Comparison of ENCODE assay signal across 27 mouse cellular contexts in genomic region chr4:141885451-141885850, GRCm38 (mm10). TPM values are rescaled to one million over a fixed set of nuclear protein-coding genes. Genes with fewer than 3 reads are reported as not detected.
A peak's percentile ranks its signal among the peaks of the same experiment; 100 is the strongest.
DNase-seq lines count a peak whose midpoint lies in the region; ATAC-seq lines count a peak whose summit lies in the region.
"Had no signal": no experiment of that assay in that cellular context is flagged by ENCODE, and none has a peak within 500 bp of the region (broad histone marks: within the 10 kb centered on the region; RNA-seq: fewer than 3 reads in every experiment).

No protein-coding gene starts in this region.

- H3K4me2 ChIP-seq in heart, embryonic 11.5 days, result peak overlapping the region; percentile 22; the same call in 1 of the 2 replicates
- H3K4me2 ChIP-seq: embryonic facial prominence, embryonic 12.5 days; hindbrain, embryonic 12.5 days; liver, embryonic 11.5 days; neural tube, embryonic 15.5 days had no signal

- DNase-seq in heart, postnatal 14 days, result no peak
- peak; percentile 31 to 83 for DNase-seq in left cerebral cortex, adult 8-10 months (ENCODE audit: low spot score in 2 of 2)
- no peak for DNase-seq in left cerebral cortex, postnatal 4 days
- peak; percentile 61 to 75 for DNase-seq in left cerebral cortex, postnatal 14 days (ENCODE audit: low spot score in 2 of 2)
- DNase-seq in yolk sac, embryonic 10.5 days (ENCODE audit: low spot score), result peak; percentile 32
- no peak for DNase-seq in urinary bladder, postnatal 4 days (ENCODE audit: low spot score in 2 of 2)
- DNase-seq: B cell, adult 2 months; cerebellum, adult 2 months; kidney, adult 2 months; kidney, postnatal 10 days; lung, adult 2 months; thymus, postnatal 25 days had no signal

- H3K27ac ChIP-seq in heart, embryonic 11.5 days (ENCODE audit: low read depth, low read length), result peak overlapping the region; percentile 54; the same call in 1 of the 2 replicates
- H3K27ac ChIP-seq: embryonic facial prominence, embryonic 12.5 days; hindbrain, embryonic 12.5 days; neural tube, embryonic 15.5 days had no signal

- no peaks in the 10 kb centered on the region for H3K9me3 ChIP-seq in heart, embryonic 11.5 days (replicated peaks; ENCODE audit: control insufficient read depth, low read length)
- H3K9me3 ChIP-seq: embryonic facial prominence, embryonic 12.5 days; hindbrain, embryonic 12.5 days; neural tube, embryonic 15.5 days had no signal

- intact Hi-C loops in heart, postnatal 14 days (cut with DNase I), result no loop called here
- intact Hi-C loops in left cerebral cortex, postnatal 4 days (cut with DNase I), result no loop called here
- intact Hi-C loops in left cerebral cortex, postnatal 14 days (cut with DNase I), result no loop called here

- WGBS in heart, embryonic 11.5 days (ENCODE audit: insufficient replicate concordance), result 47% methylated on average over 9 of the region's 9 CpGs

- no peak for ATAC-seq in heart, embryonic 11.5 days (replicated peaks; ENCODE audit: insufficient number of reproducible peaks, low FRiP score, low TSS enrichment)
- ATAC-seq: forebrain, embryonic 14.5 days; inflammation-experienced regulatory T-cells, adult 6 months; midbrain, embryonic 16.5 days had no signal

- H3K27me3 ChIP-seq in heart, embryonic 11.5 days (ENCODE audit: control insufficient read depth, insufficient read depth, low read length), result no peaks in the 10 kb centered on the region
- H3K27me3 ChIP-seq: embryonic facial prominence, embryonic 12.5 days; hindbrain, embryonic 12.5 days; neural tube, embryonic 15.5 days had no signal

- H3K4me1 ChIP-seq in heart, embryonic 11.5 days (ENCODE audit: control insufficient read depth, insufficient read depth, low read length), result peaks cover 45% of the 10 kb centered on the region
- H3K4me1 ChIP-seq: neural tube, embryonic 15.5 days had no signal

- H3K4me3 ChIP-seq in heart, embryonic 11.5 days (ENCODE audit: low read depth, low read length), result no peak overlapping the region
- H3K4me3 ChIP-seq: embryonic facial prominence, embryonic 12.5 days; erythroblast, embryonic 14.5 days; hindbrain, embryonic 12.5 days; neural tube, embryonic 15.5 days had no signal

- H3K9ac ChIP-seq in heart, embryonic 11.5 days (ENCODE audit: low read depth, low read length), result no peak overlapping the region
- H3K9ac ChIP-seq: embryonic facial prominence, embryonic 12.5 days; hindbrain, embryonic 12.5 days; neural tube, embryonic 15.5 days had no signal

- H3K36me3 ChIP-seq in heart, embryonic 11.5 days (ENCODE audit: control insufficient read depth, insufficient read depth, low read length), result no peaks in the 10 kb centered on the region
- H3K36me3 ChIP-seq: embryonic facial prominence, embryonic 12.5 days; hindbrain, embryonic 12.5 days; neural tube, embryonic 15.5 days had no signal

RNA-seq across cellular contexts. Expression of gene Efhd2, which starts 10.7 kb away (rescaled TPM):
- polyA plus RNA-seq in heart, embryonic 11.5 days (2014; fragmentation: Nextera tagmentation; extraction: Ambion mirVana), result 59.2 and 63.4 TPM in 2 replicates
- total RNA-seq in heart, postnatal 14 days (2021), result 10 to 100 TPM; 22.1 to 22.6 TPM
- total RNA-seq in left cerebral cortex, adult 8-10 months (2022), result 100 to 1,000 TPM; 257 to 276 (median 261) TPM
- 10 to 100 TPM; 29.5 to 31.8 TPM for total RNA-seq in left cerebral cortex, postnatal 4 days (2021)
- 100 to 1,000 TPM; 103 to 119 TPM for total RNA-seq in left cerebral cortex, postnatal 14 days (2021)

RNA-seq across cellular contexts. Expression of gene Ctrc, which starts 39.3 kb away (rescaled TPM):
- polyA plus RNA-seq in heart, embryonic 11.5 days (2014; fragmentation: Nextera tagmentation; extraction: Ambion mirVana), result not detected in 2 replicates
- total RNA-seq in heart, postnatal 14 days (2021), result not detected
- not detected for total RNA-seq in left cerebral cortex, adult 8-10 months (2022)
- total RNA-seq in left cerebral cortex, postnatal 4 days (2021), result not detected
- not detected for total RNA-seq in left cerebral cortex, postnatal 14 days (2021)
- total RNA-seq: common myeloid progenitor, adult 5-6 weeks; gastrocnemius, adult 8-10 months; granulocyte monocyte progenitor cell, adult 5-6 weeks; layer of hippocampus, adult 8-10 months had no signal
- polyA plus RNA-seq: cerebellum, adult 2 months; embryonic facial prominence, embryonic 12.5 days; erythroblast, embryonic 14.5 days; forebrain, embryonic 14.5 days; heart, postnatal 0 days; hindbrain, embryonic 12.5 days; inflammation-experienced regulatory T-cells, adult 6 months; kidney, adult 2 months; limb, embryonic 11.5 days; liver, embryonic 11.5 days; lung, adult 2 months; midbrain, embryonic 16.5 days; neural tube, embryonic 15.5 days had no signal

RNA-seq across cellular contexts. Expression of gene Cela2a, which starts 59.5 kb away (rescaled TPM):
- not detected in 2 replicates for polyA plus RNA-seq in heart, embryonic 11.5 days (2014; fragmentation: Nextera tagmentation; extraction: Ambion mirVana)
- total RNA-seq in heart, postnatal 14 days (2021), result not detected
- not detected for total RNA-seq in left cerebral cortex, adult 8-10 months (2022)
- not detected for total RNA-seq in left cerebral cortex, postnatal 4 days (2021)
- not detected for total RNA-seq in left cerebral cortex, postnatal 14 days (2021)
- total RNA-seq: common myeloid progenitor, adult 5-6 weeks; gastrocnemius, adult 8-10 months; granulocyte monocyte progenitor cell, adult 5-6 weeks; layer of hippocampus, adult 8-10 months had no signal
- polyA plus RNA-seq: embryonic facial prominence, embryonic 12.5 days; erythroblast, embryonic 14.5 days; forebrain, embryonic 14.5 days; hindbrain, embryonic 12.5 days; inflammation-experienced regulatory T-cells, adult 6 months; limb, embryonic 11.5 days; liver, embryonic 11.5 days; neural tube, embryonic 15.5 days had no signal

Comparison
In these comparisons a context has a peak if more than half of its experiments do, and no peak if none do; other contexts are left out.
1. DNase-seq: peak in left cerebral cortex, adult 8-10 months (2 of 2), left cerebral cortex, postnatal 14 days (2 of 2) and yolk sac, embryonic 10.5 days (single experiment); none in heart, postnatal 14 days (0 of 2), left cerebral cortex, postnatal 4 days (single experiment) and urinary bladder, postnatal 4 days (0 of 2).